Mouse (Mus musculus) layer of hippocampus, adult 9-10 months (tissue): Measurements from ENCODE around the gene Ell.
"Not testable (repeated sequence)": the region's sequence is repeated elsewhere in the genome, so short reads cannot be mapped to it uniquely, and the experiment has no call there.

ENCODE experiments used
- DNase-seq: peaks from one replicate; pipeline ENCODE4 v3.0.0; 2022; ENCODE audit warnings: low spot score

Ell gene

GRCm38 (mm10) chr8:70565561-70565960 lies 26.3 kb downstream of the Ell start:
- DNase-seq = no peak

GRCm38 (mm10) chr8:70570360-70570759 lies 31.1 kb downstream of the Ell start:
- DNase-seq = no peak

- DNase-seq = no peak
Measured at GRCm38 (mm10) chr8:70570990-70571389, 31.7 kb downstream of the Ell start.

- no peak for DNase-seq
Measured at GRCm38 (mm10) chr8:70574302-70574701, 35.0 kb downstream of the Ell start.

- no peak for DNase-seq
Measured at GRCm38 (mm10) chr8:70574915-70575314, 35.7 kb downstream of the Ell start.

GRCm38 (mm10) chr8:70577207-70577606 lies 38.0 kb downstream of the Ell start:
- no peak for DNase-seq

GRCm38 (mm10) chr8:70583476-70584387 lies 44.5 kb downstream of the Ell start:
- no peak for DNase-seq

GRCm38 (mm10) chr8:70584606-70585257 lies 45.5 kb downstream of the Ell start:
- no peak for DNase-seq

GRCm38 (mm10) chr8:70585258-70585652 lies 46.0 kb downstream of the Ell start:
- no peak for DNase-seq

- DNase-seq = not testable (repeated sequence)
Measured at GRCm38 (mm10) chr8:70587955-70588354, 48.7 kb downstream of the Ell start.

- DNase-seq = no peak
Measured at GRCm38 (mm10) chr8:70591569-70591968, 52.3 kb downstream of the Ell start.

GRCm38 (mm10) chr8:70593173-70593572 lies 53.9 kb downstream of the Ell start:
- no peak for DNase-seq

- DNase-seq = no peak
Measured at GRCm38 (mm10) chr8:70593961-70594609, 54.8 kb downstream of the Ell start, which contains the start of gene Isyna1. Gene Isyna1 (plus strand): TSS chr8:70594373.

GRCm38 (mm10) chr8:70594621-70595564 lies 55.6 kb downstream of the Ell start:
- no peak for DNase-seq

- DNase-seq = no peak
Measured at GRCm38 (mm10) chr8:70595811-70596210, 56.6 kb downstream of the Ell start.

- no peak for DNase-seq
Measured at GRCm38 (mm10) chr8:70596216-70596615, 57.0 kb downstream of the Ell start.

GRCm38 (mm10) chr8:70596775-70597416 lies 57.6 kb downstream of the Ell start:
- DNase-seq = no peak

- no peak for DNase-seq
Measured at GRCm38 (mm10) chr8:70597417-70598272, 58.4 kb downstream of the Ell start.

- no peak for DNase-seq
Measured at GRCm38 (mm10) chr8:70598283-70598682, 59.0 kb downstream of the Ell start.

- no peak for DNase-seq
Measured at GRCm38 (mm10) chr8:70598722-70599121, 59.5 kb downstream of the Ell start.
